Mouse (Mus musculus) olfactory bulb, adult 2 months (tissue): ENCODE measurements around the gene Fancg.

Experiments used
- CTCF ChIP-seq: fragments of 200-500 bp; IDR thresholded peaks from 2 replicates; pipeline ENCODE4 v1.5.1; 2012; ENCODE audit warnings: low read depth, mild to moderate bottlenecking, low read length, moderate library complexity; ENCODE audit not compliant: insufficient read depth
- POLR2A ChIP-seq: fragments of 200-500 bp; IDR thresholded peaks from 2 replicates; pipeline ENCODE4 v1.6.1; 2012; ENCODE audit warnings: mild to moderate bottlenecking, low read depth, low read length, moderate library complexity; ENCODE audit not compliant: insufficient read depth

DNA sequence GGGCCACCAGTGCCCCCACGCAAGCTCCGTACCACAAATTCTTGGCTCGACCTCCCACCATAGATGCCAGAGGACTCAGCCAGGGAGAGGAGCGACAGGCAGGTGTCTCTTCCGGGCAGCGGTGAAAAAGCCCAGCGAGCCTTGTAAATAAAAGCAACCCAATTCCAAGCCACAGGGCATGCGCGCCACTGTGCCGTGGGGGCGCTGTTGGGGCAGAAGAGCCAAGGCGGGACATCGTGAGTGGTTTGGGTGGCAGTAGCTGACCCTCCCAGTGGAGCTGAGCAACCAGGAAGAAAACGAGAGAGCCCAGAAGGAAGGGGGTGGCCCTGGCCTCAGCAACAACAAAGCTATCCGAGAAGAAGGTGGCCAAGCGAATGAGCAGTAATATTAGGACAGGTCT is 10.6 kb upstream of the Fancg start:
- no peak for TF ChIP-seq POLR2A
- no peak for TF ChIP-seq CTCF
